Mouse (Mus musculus) testis, adult 2 months (tissue): ENCODE measurements around the gene Abcg5.

ENCODE experiments used
- CTCF ChIP-seq: fragments of 200-500 bp; IDR thresholded peaks from 2 replicates; pipeline ENCODE4 v1.5.1; 2012; ENCODE audit warnings: low read depth, mild to moderate bottlenecking, inconsistent platforms, low read length, moderate library complexity; ENCODE audit not compliant: control insufficient read depth, insufficient read depth, insufficient replicate concordance
- POLR2A ChIP-seq: fragments of 200-500 bp; IDR thresholded peaks from 2 replicates; pipeline ENCODE4 v1.6.1; 2012; ENCODE audit warnings: low read depth, mild to moderate bottlenecking, inconsistent platforms, low read length, moderate library complexity; ENCODE audit not compliant: control insufficient read depth

DNA sequence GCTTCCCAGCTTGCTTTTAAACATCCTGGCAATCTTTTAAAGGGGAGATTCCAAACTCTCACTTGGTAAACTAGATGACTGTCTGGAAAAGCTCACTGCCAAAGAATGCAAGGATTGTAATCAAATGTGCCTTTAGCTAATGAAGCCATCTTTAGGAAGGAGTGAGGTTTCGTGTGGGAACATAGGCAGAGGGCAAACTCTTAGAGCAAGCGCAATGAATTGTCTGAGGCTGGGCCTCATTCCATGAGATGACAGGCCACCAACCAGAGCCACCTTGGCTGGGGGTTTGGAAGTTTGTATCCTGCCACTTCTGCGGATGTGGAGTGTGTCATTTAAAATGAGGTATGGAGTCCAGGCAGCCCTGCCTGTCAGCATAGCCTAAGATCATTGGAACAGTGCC lies 62.7 kb downstream of the Abcg5 start:
- no peak for TF ChIP-seq CTCF
- no peak for TF ChIP-seq POLR2A
